Comparison of ENCODE assay signal across 27 mouse cellular contexts in genomic region chr1:183362729-183363576, GRCm38 (mm10). TPM values are rescaled to one million over a fixed set of nuclear protein-coding genes. Genes with fewer than 3 reads are reported as not detected.
DNase-seq lines count a peak whose midpoint lies in the region; ATAC-seq and TF ChIP-seq lines count a peak whose summit lies in the region.
"Had no signal": no experiment of that assay in that cellular context is flagged by ENCODE, and none has a peak within 500 bp of the region (broad histone marks: within the 10 kb centered on the region; RNA-seq: fewer than 3 reads in every experiment).

No protein-coding gene starts in this region.

- peaks cover 74% of the 10 kb centered on the region for H3K36me3 ChIP-seq in lung, embryonic 14.5 days (ENCODE audit: insufficient read depth)
- peaks cover 31% of the 10 kb centered on the region for H3K36me3 ChIP-seq in lung, embryonic 16.5 days (ENCODE audit: control insufficient read depth, insufficient read depth, low read length)
- H3K36me3 ChIP-seq in liver, embryonic 12.5 days, result peaks cover 41% of the 10 kb centered on the region
- peaks cover 54% of the 10 kb centered on the region for H3K36me3 ChIP-seq in midbrain, embryonic 14.5 days (ENCODE audit: control insufficient read depth, insufficient read depth, low read length)

- 70% methylated on average over 14 of the region's 14 CpGs for WGBS in lung, embryonic 14.5 days
- WGBS in lung, embryonic 16.5 days, result 64% methylated on average over 14 of the region's 14 CpGs
- WGBS in liver, embryonic 12.5 days (ENCODE audit: insufficient replicate concordance), result 79% methylated on average over 14 of the region's 14 CpGs
- WGBS in midbrain, embryonic 14.5 days, result 86% methylated on average over 14 of the region's 14 CpGs

- H3K4me2 ChIP-seq in lung, embryonic 14.5 days, result no peak overlapping the region
- no peak overlapping the region for H3K4me2 ChIP-seq in lung, embryonic 16.5 days (ENCODE audit: low read depth, low read length)
- no peak overlapping the region for H3K4me2 ChIP-seq in liver, embryonic 12.5 days
- no peak overlapping the region for H3K4me2 ChIP-seq in midbrain, embryonic 14.5 days (ENCODE audit: low read length)
- H3K4me2 ChIP-seq: limb, embryonic 12.5 days; midbrain, embryonic 13.5 days had no signal

- H3K4me1 ChIP-seq in lung, embryonic 14.5 days (ENCODE audit: insufficient read depth), result no peaks in the 10 kb centered on the region
- H3K4me1 ChIP-seq in lung, embryonic 16.5 days (replicated peaks; ENCODE audit: control insufficient read depth, insufficient read depth, low read length), result peaks cover 5% of the 10 kb centered on the region
- peaks cover 13% of the 10 kb centered on the region; the same call in 1 of the 2 replicates for H3K4me1 ChIP-seq in liver, embryonic 12.5 days
- H3K4me1 ChIP-seq in midbrain, embryonic 14.5 days (ENCODE audit: control insufficient read depth, insufficient read depth, low read length), result peaks cover 3% of the 10 kb centered on the region; the same call in 1 of the 2 replicates

- no peak overlapping the region for H3K4me3 ChIP-seq in lung, embryonic 14.5 days (ENCODE audit: low read depth, low read length)
- no peak overlapping the region for H3K4me3 ChIP-seq in lung, embryonic 16.5 days (ENCODE audit: low read length)
- no peak overlapping the region for H3K4me3 ChIP-seq in liver, embryonic 12.5 days
- H3K4me3 ChIP-seq in midbrain, embryonic 14.5 days (replicated peaks; ENCODE audit: low read depth, low read length), result no peak overlapping the region
- H3K4me3 ChIP-seq: erythroblast, embryonic 14.5 days; heart, adult 2 months; layer of hippocampus, adult 2 months; left cerebral cortex, adult 2 months; limb, embryonic 12.5 days; midbrain, embryonic 13.5 days had no signal

- H3K27ac ChIP-seq in lung, embryonic 14.5 days (ENCODE audit: low read depth), result no peak overlapping the region
- no peak overlapping the region for H3K27ac ChIP-seq in lung, embryonic 16.5 days (ENCODE audit: low read length)
- no peak overlapping the region for H3K27ac ChIP-seq in liver, embryonic 12.5 days
- no peak overlapping the region for H3K27ac ChIP-seq in midbrain, embryonic 14.5 days (replicated peaks; ENCODE audit: low read depth, low read length)
- H3K27ac ChIP-seq: heart, adult 2 months; layer of hippocampus, adult 2 months; left cerebral cortex, adult 2 months; limb, embryonic 12.5 days; midbrain, embryonic 13.5 days had no signal

- no peaks in the 10 kb centered on the region for H3K9me3 ChIP-seq in lung, embryonic 14.5 days (ENCODE audit: low read depth, low read length)
- H3K9me3 ChIP-seq in lung, embryonic 16.5 days (ENCODE audit: control insufficient read depth, low read length), result no peaks in the 10 kb centered on the region
- H3K9me3 ChIP-seq in liver, embryonic 12.5 days (replicated peaks), result no peaks in the 10 kb centered on the region
- H3K9me3 ChIP-seq in midbrain, embryonic 14.5 days (ENCODE audit: control insufficient read depth, low read length), result no peaks in the 10 kb centered on the region
- H3K9me3 ChIP-seq: limb, embryonic 12.5 days; midbrain, embryonic 13.5 days had no signal

- peak; percentile 14 for DNase-seq in gastrocnemius, adult 18-20 months (ENCODE audit: low spot score)
- no peak for DNase-seq in gastrocnemius, postnatal 36 days
- peak; percentile 18 for DNase-seq in lung, embryonic 14.5 days
- no peak for DNase-seq in lung, postnatal 14 days
- no peak for DNase-seq in midbrain, embryonic 14.5 days
- DNase-seq: adrenal gland, postnatal 14 days; cerebellum, adult 18-20 months; cerebellum, postnatal 10 days; forebrain, postnatal 0 days; gastrocnemius, postnatal 14 days; heart, adult 2 months; heart, postnatal 14 days; kidney, adult 11 months; kidney, postnatal 36 days had no signal

- no peaks in the 10 kb centered on the region for H3K27me3 ChIP-seq in lung, embryonic 14.5 days (ENCODE audit: insufficient read depth, low read length)
- no peaks in the 10 kb centered on the region for H3K27me3 ChIP-seq in lung, embryonic 16.5 days (ENCODE audit: control insufficient read depth, insufficient read depth, low read depth, low read length)
- H3K27me3 ChIP-seq in liver, embryonic 12.5 days (replicated peaks), result peaks cover 5% of the 10 kb centered on the region
- no peaks in the 10 kb centered on the region for H3K27me3 ChIP-seq in midbrain, embryonic 14.5 days (ENCODE audit: control insufficient read depth, insufficient read depth, low read length)
- H3K27me3 ChIP-seq: CH12.LX; limb, embryonic 12.5 days; midbrain, embryonic 13.5 days had no signal

- H3K9ac ChIP-seq in lung, embryonic 14.5 days, result no peak overlapping the region
- H3K9ac ChIP-seq in lung, embryonic 16.5 days (ENCODE audit: low read length), result no peak overlapping the region
- no peak overlapping the region for H3K9ac ChIP-seq in liver, embryonic 12.5 days
- H3K9ac ChIP-seq in midbrain, embryonic 14.5 days (replicated peaks; ENCODE audit: low read length), result no peak overlapping the region
- H3K9ac ChIP-seq: forebrain, postnatal 0 days; limb, embryonic 12.5 days; midbrain, embryonic 13.5 days had no signal

- no peak for ATAC-seq in lung, embryonic 14.5 days (ENCODE audit: insufficient read depth)
- ATAC-seq in lung, embryonic 16.5 days (ENCODE audit: low read depth), result peak; percentile 69
- ATAC-seq in megakaryocyte-erythroid progenitor cell, adult 5-6 weeks (replicated peaks; ENCODE audit: low FRiP score, low TSS enrichment, poor library complexity, severe bottlenecking), result peak; percentile 1; the same call in 1 of the 2 replicates
- no peak for ATAC-seq in liver, embryonic 12.5 days
- ATAC-seq in midbrain, embryonic 14.5 days (ENCODE audit: low FRiP score, low TSS enrichment), result no peak
- ATAC-seq: forebrain, postnatal 0 days; hindbrain, embryonic 16.5 days; midbrain, embryonic 13.5 days had no signal

- intact Hi-C loops in gastrocnemius, postnatal 36 days (cut with DNase I), result no loop called here

- no peak for TF ChIP-seq CTCF in lung, embryonic 14.5 days (IDR thresholded peaks at IDR 0.05; ENCODE audit: low read depth)

RNA-seq across cellular contexts. Expression of gene Mia3, which starts 6.4 kb away (rescaled TPM):
- total RNA-seq in gastrocnemius, adult 18-20 months (2021), result 100 to 1,000 TPM; 195 to 197 TPM
- total RNA-seq in gastrocnemius, postnatal 36 days (2021), result 100 to 1,000 TPM; 151 to 180 TPM
- polyA plus RNA-seq in lung, embryonic 14.5 days (2014; fragmentation: Nextera tagmentation; extraction: Ambion mirVana), result 105 and 108 TPM in 2 replicates
- polyA plus RNA-seq in lung, embryonic 16.5 days (2015; fragmentation: Nextera tagmentation; extraction: Ambion mirVana), result 86.4 and 87.9 TPM in 2 replicates
- total RNA-seq in megakaryocyte-erythroid progenitor cell, adult 5-6 weeks (2014; fragmentation: Nextera tagmentation), result 43.2 and 49.3 TPM in 2 replicates
- total RNA-seq in megakaryocyte-erythroid progenitor cell, adult 5-6 weeks (2017), result 34.0 and 49.9 TPM in 2 replicates
- 48.0 and 49.3 TPM in 2 replicates for polyA plus RNA-seq in liver, embryonic 12.5 days (2016; fragmentation: Nextera tagmentation; extraction: Ambion mirVana)
- polyA plus RNA-seq in midbrain, embryonic 14.5 days (2014; fragmentation: Nextera tagmentation; extraction: Ambion mirVana), result 101 and 117 TPM in 2 replicates

RNA-seq across cellular contexts. Expression of gene Taf1a, which starts 25.8 kb away (rescaled TPM):
- 1 to 10 TPM; 5.3 to 5.9 TPM for total RNA-seq in gastrocnemius, adult 18-20 months (2021)
- 1 to 10 TPM; 3.7 to 4.8 TPM for total RNA-seq in gastrocnemius, postnatal 36 days (2021)
- polyA plus RNA-seq in lung, embryonic 14.5 days (2014; fragmentation: Nextera tagmentation; extraction: Ambion mirVana), result 20.5 and 21.6 TPM in 2 replicates
- polyA plus RNA-seq in lung, embryonic 16.5 days (2015; fragmentation: Nextera tagmentation; extraction: Ambion mirVana), result 20.6 and 21.5 TPM in 2 replicates
- total RNA-seq in megakaryocyte-erythroid progenitor cell, adult 5-6 weeks (2014; fragmentation: Nextera tagmentation), result 17.1 and 21.7 TPM in 2 replicates
- 12.3 and 15.5 TPM in 2 replicates for total RNA-seq in megakaryocyte-erythroid progenitor cell, adult 5-6 weeks (2017)
- polyA plus RNA-seq in liver, embryonic 12.5 days (2016; fragmentation: Nextera tagmentation; extraction: Ambion mirVana), result 9.5 and 9.6 TPM in 2 replicates
- polyA plus RNA-seq in midbrain, embryonic 14.5 days (2014; fragmentation: Nextera tagmentation; extraction: Ambion mirVana), result 14.6 and 16.5 TPM in 2 replicates

RNA-seq across cellular contexts. Expression of gene Hhipl2, which starts 55.1 kb away (rescaled TPM):
- total RNA-seq in gastrocnemius, adult 18-20 months (2021), result not detected
- not detected for total RNA-seq in gastrocnemius, postnatal 36 days (2021)
- 0.14 TPM in 1 of 2 replicates, not detected in the other for polyA plus RNA-seq in lung, embryonic 14.5 days (2014; fragmentation: Nextera tagmentation; extraction: Ambion mirVana)
- polyA plus RNA-seq in lung, embryonic 16.5 days (2015; fragmentation: Nextera tagmentation; extraction: Ambion mirVana), result 0.15 TPM in 1 of 2 replicates, not detected in the other
- not detected in 2 replicates for total RNA-seq in megakaryocyte-erythroid progenitor cell, adult 5-6 weeks (2014; fragmentation: Nextera tagmentation)
- 0.57 TPM in 1 of 2 replicates, not detected in the other for total RNA-seq in megakaryocyte-erythroid progenitor cell, adult 5-6 weeks (2017)
- polyA plus RNA-seq in liver, embryonic 12.5 days (2016; fragmentation: Nextera tagmentation; extraction: Ambion mirVana), result 0.05 TPM in 2 replicates
- 0.61 and 0.72 TPM in 2 replicates for polyA plus RNA-seq in midbrain, embryonic 14.5 days (2014; fragmentation: Nextera tagmentation; extraction: Ambion mirVana)
- total RNA-seq: adrenal gland, postnatal 14 days; CH12.LX; heart, adult 2 months; megakaryocyte, adult 5-6 weeks; monocyte, adult 5-6 weeks had no signal
- polyA plus RNA-seq: erythroblast, embryonic 14.5 days; liver, embryonic 16.5 days had no signal

Comparison
In these comparisons a context has a peak if more than half of its experiments do, and no peak if none do; other contexts are left out.
1. DNase-seq: peak in gastrocnemius, adult 18-20 months (single experiment) and lung, embryonic 14.5 days (single experiment); none in gastrocnemius, postnatal 36 days (0 of 2), lung, postnatal 14 days (single experiment) and midbrain, embryonic 14.5 days (single experiment).
2. ATAC-seq: peak in lung, embryonic 16.5 days (single experiment) and megakaryocyte-erythroid progenitor cell, adult 5-6 weeks (single experiment); none in lung, embryonic 14.5 days (single experiment), liver, embryonic 12.5 days (single experiment) and midbrain, embryonic 14.5 days (single experiment).